Mouse (Mus musculus) midbrain, postnatal 0 days (tissue): ENCODE data around the gene Hjurp. TPM values are rescaled to one million over a fixed set of nuclear protein-coding genes. Genes with fewer than 3 reads are reported as not detected.

Experiments used
- ATAC-seq: fragments of 200-750 bp; cut with Nextera tagmentation; 2 replicates; pipeline ENCODE4 v1.8.0; 2017; ENCODE audit warnings: moderate number of reproducible peaks, mild to moderate bottlenecking, moderate TSS enrichment, moderate library complexity; ENCODE audit not compliant: low FRiP score
- DNase-seq: peaks from one replicate; pipeline ENCODE4 v3.0.0-alpha.2; 2015; ENCODE audit warnings: low spot score
- H3K27ac ChIP-seq: fragments of 300-500 bp; sonication (generic); 2 replicates; pipeline ENCODE4 v1.5.1; 2014; ENCODE audit warnings: low read depth, mild to moderate bottlenecking, low read length, mixed read lengths
- H3K27me3 ChIP-seq: fragments of 300-500 bp; sonication (generic); 2 replicates; pipeline ENCODE4 v1.6.1; 2014; ENCODE audit warnings: low read length, control low read depth, mixed read lengths; ENCODE audit not compliant: insufficient read depth
- H3K36me3 ChIP-seq: fragments of 300-500 bp; sonication (generic); 2 replicates; pipeline ENCODE4 v1.6.1; 2014; ENCODE audit warnings: low read length, control low read depth, mixed read lengths; ENCODE audit not compliant: insufficient read depth
- H3K4me1 ChIP-seq: fragments of 300-500 bp; sonication (generic); 2 replicates; pipeline ENCODE4 v1.6.1; 2014; ENCODE audit warnings: mild to moderate bottlenecking, control low read depth, antibody characterized with exemption, low read length, mixed read lengths; ENCODE audit not compliant: insufficient read depth
- H3K4me2 ChIP-seq: fragments of 300-500 bp; sonication (generic); 2 replicates; pipeline ENCODE4 v1.6.1; 2014; ENCODE audit warnings: low read depth, mild to moderate bottlenecking, low read length, mixed read lengths; ENCODE audit not compliant: poor library complexity, severe bottlenecking
- H3K4me3 ChIP-seq: fragments of 300-500 bp; sonication (generic); 2 replicates; pipeline ENCODE4 v1.5.1; 2014; ENCODE audit warnings: low read depth, mild to moderate bottlenecking, low read length, moderate library complexity
- H3K9ac ChIP-seq: fragments of 300-500 bp; sonication (generic); replicated peaks from 2 replicates; pipeline ENCODE4 v1.6.1; 2014; ENCODE audit warnings: mild to moderate bottlenecking, low read length, moderate library complexity, mixed read lengths; ENCODE audit not compliant: poor library complexity, severe bottlenecking
- H3K9me3 ChIP-seq: fragments of 300-500 bp; sonication (generic); 2 replicates; pipeline ENCODE4 v1.6.1; 2016; ENCODE audit warnings: low read length, control low read depth
- CTCF ChIP-seq: IDR thresholded peaks from 2 replicates; pipeline ENCODE4 v1.5.1; 2016; ENCODE audit warnings: antibody characterized with exemption, mild to moderate bottlenecking
- WGBS: fragments of 180-500 bp; shearing (Covaris S2); extraction: QIAGEN DNeasy Blood & Tissue Kit; methylation state at CpG from one replicate; pipeline ENCODE4 v1.1.7; 2014; 5-methylcytosine and 5-hydroxymethylcytosine counted together
- polyA plus RNA-seq: library from polyadenylated mRNA; unstranded; fragments of >200 nt; fragmentation: Nextera tagmentation; extraction: Ambion mirVana; gene quantifications from 2 replicates; pipeline ENCODE4 v1.2.1, GENCODE M21; 2015
- total RNA-seq: library from RNA; depleted of rRNA; stranded (reverse); fragments of >200 nt; gene quantifications from 2 replicates; pipeline ENCODE4 v1.2.3, GENCODE M21; 2014

Gene Hjurp
- total and polyA plus RNA-seq, 2 experiments from 2014 or later: 45.9 to 88.0 TPM

DNA sequence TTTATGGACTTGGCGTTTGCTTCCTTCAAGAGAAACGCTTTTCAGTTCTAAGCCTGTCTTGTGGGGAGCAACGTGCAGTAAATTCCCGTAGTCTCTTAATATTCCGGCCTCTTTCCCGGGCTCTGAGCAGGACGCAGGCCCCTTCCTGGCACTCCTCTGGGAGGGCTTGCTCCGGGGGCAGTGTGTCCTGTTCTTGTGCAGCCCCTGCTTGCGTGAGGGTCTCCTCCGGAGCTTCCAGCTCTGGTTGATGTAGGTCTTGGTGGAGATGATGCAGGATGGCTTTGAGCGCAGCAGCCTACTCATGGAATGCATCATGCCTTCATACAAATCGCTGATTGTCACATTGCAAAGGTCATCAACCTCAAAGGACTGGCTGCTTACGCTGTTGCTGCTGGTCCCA, 11.3 kb downstream of the Hjurp start:
- H3K27ac ChIP-seq: no peak overlapping the region
- DNase-seq: no peak
- H3K4me3 ChIP-seq: no peak overlapping the region
- H3K4me1 ChIP-seq: no peaks in the 10 kb centered on the region
- no peaks in the 10 kb centered on the region for H3K9me3 ChIP-seq
- peaks cover 90% of the 10 kb centered on the region for H3K36me3 ChIP-seq
- TF ChIP-seq CTCF: no peak
- 90% methylated on average over 13 of the region's 13 CpGs for WGBS
- H3K4me2 ChIP-seq: no peak overlapping the region
- no peak for ATAC-seq
- H3K27me3 ChIP-seq: no peaks in the 10 kb centered on the region
- H3K9ac ChIP-seq: no peak overlapping the region

DNA sequence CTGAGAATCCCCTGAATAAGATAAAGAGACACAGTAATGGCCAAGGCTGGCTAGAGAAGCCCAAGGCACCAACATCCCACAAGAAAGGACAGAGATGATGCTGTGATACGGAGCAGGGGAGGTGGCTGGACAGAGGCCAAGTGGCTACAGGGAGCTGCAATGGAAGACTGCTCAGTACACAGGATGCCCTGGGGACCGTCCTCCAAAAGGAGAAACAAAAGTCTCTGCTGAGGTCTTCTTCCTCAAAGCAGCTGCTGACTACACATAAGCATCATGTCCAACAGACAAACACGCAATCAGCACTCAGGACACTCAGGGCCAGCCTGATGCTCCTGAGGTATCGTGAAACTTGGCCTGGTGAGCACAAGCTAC, 12.6 kb downstream of the Hjurp start:
- no peak overlapping the region for H3K27ac ChIP-seq
- H3K9ac ChIP-seq: no peak overlapping the region
- H3K4me2 ChIP-seq: no peak overlapping the region
- DNase-seq (no peak), ATAC-seq (no peak)
- 74% methylated on average over 4 of the region's 4 CpGs for WGBS
- H3K9me3 ChIP-seq: peaks cover 4% of the 10 kb centered on the region; the same call in 1 of the 2 replicates
- no peaks in the 10 kb centered on the region for H3K4me1 ChIP-seq
- no peak overlapping the region for H3K4me3 ChIP-seq
- peaks cover 100% of the 10 kb centered on the region for H3K36me3 ChIP-seq
- TF ChIP-seq CTCF: no peak
- no peaks in the 10 kb centered on the region for H3K27me3 ChIP-seq

DNA sequence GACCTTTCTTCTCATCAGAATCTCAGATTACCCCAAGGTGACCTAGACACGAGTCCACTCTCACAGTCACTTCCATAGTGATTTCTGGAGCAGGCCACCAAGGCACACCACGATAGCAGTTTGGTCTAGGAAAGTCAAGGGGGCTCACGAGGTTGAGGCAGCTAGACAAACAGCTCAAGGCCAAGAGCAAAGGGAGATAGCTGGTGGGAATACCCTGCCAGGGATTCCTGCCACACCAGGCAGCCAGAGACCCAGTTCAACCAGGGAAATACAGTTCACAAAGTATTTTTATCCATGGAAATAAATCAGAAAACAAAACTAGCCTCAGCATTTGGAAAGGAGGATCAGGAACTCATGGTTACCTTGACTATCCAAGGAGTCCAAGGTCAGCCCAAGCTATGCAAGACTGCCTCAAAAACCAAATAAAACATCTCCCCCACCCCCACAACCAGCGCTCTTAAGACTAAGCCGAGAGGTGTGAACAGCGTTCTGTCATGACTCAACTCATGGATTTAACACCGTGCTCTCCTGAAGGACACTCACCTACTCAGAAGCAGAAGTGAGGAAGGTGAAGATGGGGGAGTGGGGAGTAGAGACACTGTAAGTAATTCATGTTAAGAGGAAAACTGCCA, 13.1 kb downstream of the Hjurp start:
- Histone ChIP-seq H3K4me2 (no peak overlapping the region), H3K27ac (no peak overlapping the region), H3K36me3 (peaks cover 100% of the 10 kb centered on the region), H3K27me3 (no peaks in the 10 kb centered on the region), H3K9me3 (peaks cover 5% of the 10 kb centered on the region; the same call in 1 of the 2 replicates), H3K4me1 (no peaks in the 10 kb centered on the region), H3K9ac (no peak overlapping the region), H3K4me3 (no peak overlapping the region)
- WGBS: 92% methylated on average over 7 of the region's 7 CpGs
- DNase-seq (no peak), ATAC-seq (no peak)
- TF ChIP-seq CTCF: no peak

DNA sequence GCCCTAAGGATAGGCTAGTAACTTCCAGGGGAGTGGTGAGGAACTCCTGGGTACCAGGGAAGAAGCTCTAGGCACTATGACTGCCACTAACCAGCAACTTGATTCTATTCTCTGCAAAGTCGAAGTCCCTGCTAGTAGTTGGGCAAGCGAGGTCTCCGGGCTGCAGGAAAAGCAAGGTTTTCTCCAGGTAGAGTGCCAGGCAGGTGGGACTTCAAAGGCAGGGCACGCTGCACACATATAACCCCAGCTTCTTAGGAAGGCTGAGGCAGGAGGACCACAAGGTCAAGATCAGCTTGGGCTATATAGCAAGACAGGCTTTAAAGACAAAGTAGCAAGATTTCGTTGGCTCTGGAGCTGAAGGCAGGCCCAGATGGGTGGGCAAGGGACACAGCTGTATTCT, 13.7 kb downstream of the Hjurp start:
- Histone ChIP-seq H3K9ac (no peak overlapping the region), H3K27ac (no peak overlapping the region), H3K27me3 (no peaks in the 10 kb centered on the region), H3K4me1 (no peaks in the 10 kb centered on the region), H3K4me3 (no peak overlapping the region), H3K36me3 (peaks cover 97% of the 10 kb centered on the region), H3K9me3 (peaks cover 7% of the 10 kb centered on the region; the same call in 1 of the 2 replicates), H3K4me2 (no peak overlapping the region)
- 92% methylated on average over 5 of the region's 5 CpGs for WGBS
- TF ChIP-seq CTCF: no peak
- ATAC-seq: no peak
- no peak for DNase-seq

DNA sequence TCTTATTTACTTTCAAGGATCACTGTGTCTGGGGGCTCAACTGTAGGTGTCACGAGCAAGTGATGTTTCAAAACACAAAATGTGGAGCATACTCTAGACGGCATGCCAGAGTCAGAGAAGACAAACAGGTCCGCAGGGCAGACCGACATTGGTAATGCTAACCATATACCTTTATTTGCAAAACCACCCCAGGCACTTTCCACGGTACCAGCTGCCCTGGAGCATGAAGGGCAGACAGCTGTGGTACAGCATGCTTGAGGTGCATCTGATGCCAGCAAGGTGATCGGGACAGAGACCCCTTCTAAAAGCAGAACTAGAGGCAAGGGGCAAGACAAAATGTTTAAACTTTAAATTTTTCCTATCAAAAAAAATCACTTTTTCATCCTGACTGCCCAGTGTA, 14.5 kb downstream of the Hjurp start:
- Histone ChIP-seq H3K9ac (no peak overlapping the region), H3K4me3 (no peak overlapping the region), H3K4me2 (no peak overlapping the region), H3K4me1 (no peaks in the 10 kb centered on the region), H3K36me3 (peaks cover 88% of the 10 kb centered on the region), H3K27me3 (no peaks in the 10 kb centered on the region), H3K9me3 (peaks cover 12% of the 10 kb centered on the region), H3K27ac (no peak overlapping the region)
- DNase-seq: no peak
- no peak for ATAC-seq
- 77% methylated on average over 6 of the region's 6 CpGs for WGBS
- TF ChIP-seq CTCF: no peak

DNA sequence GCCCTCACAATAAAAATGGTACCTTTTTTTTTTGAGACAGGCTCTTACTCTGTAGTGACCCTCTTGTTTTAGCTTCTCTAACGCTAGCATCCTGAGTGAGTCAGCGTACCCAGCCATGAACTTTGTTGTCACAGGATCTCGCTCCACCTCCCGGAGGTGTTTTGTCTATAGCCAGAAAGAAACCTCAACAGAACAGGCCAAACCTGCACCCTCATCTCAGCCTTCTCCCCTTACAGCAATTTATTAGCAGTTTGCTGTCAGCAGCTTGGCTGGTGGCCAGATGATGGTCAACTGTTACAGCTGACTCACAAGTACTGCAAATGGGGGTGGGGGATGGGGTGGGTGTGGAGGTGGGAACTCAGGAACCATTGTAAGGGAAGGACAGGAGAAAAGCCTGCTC, 15.2 kb downstream of the Hjurp start:
- peak; percentile 81 for DNase-seq
- WGBS: 88% methylated on average over 4 of the region's 4 CpGs

More for the DNA sequence above, 15.2 kb downstream of the Hjurp start:
- no peak; the same call in 1 of the 2 replicates for TF ChIP-seq CTCF
- ATAC-seq: no peak
- Histone ChIP-seq H3K4me1 (no peaks in the 10 kb centered on the region), H3K36me3 (peaks cover 81% of the 10 kb centered on the region), H3K27ac (no peak overlapping the region), H3K27me3 (no peaks in the 10 kb centered on the region), H3K9me3 (peaks cover 16% of the 10 kb centered on the region), H3K4me2 (no peak overlapping the region), H3K4me3 (no peak overlapping the region), H3K9ac (no peak overlapping the region)
